In genomic region chr14:102212079-102212478, GRCm38 (mm10) we compare ENCODE assay signal across 7 mouse cellular contexts.
"Had no signal": no experiment of that assay in that cellular context is flagged by ENCODE, and none has a peak within 500 bp of the region (broad histone marks: within the 10 kb centered on the region; RNA-seq: fewer than 3 reads in every experiment).

No protein-coding gene starts in this region.

- DNase-seq: kidney, postnatal 25 days; layer of hippocampus, adult 9-11 months; layer of hippocampus, postnatal 36 days; lung, embryonic 14.5 days; lung, postnatal 10 days; retina, postnatal 1 day; thymus, postnatal 36 days had no signal
